8 mouse cellular contexts compared by ENCODE assay signal in the genomic region with DNA sequence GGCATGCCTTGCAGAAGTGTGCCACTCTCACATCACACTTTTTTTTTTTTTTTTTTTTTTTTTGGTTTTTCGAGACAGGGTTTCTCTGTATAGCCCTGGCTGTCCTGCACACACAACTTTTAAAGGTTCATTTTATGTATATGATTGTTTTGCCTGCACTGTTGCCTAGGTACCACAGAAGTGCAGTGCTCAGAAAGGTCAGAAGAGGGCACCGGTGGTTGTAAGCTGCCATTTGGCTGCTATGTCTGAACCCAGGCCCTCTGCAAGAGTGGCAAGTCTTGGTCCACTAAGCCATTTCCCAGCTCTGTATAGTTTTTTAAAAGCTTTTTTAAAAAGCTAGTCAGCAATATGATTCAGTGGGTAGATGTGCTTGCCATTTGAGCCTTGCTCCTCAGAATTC. TPM values are rescaled to one million over a fixed set of nuclear protein-coding genes. Genes with fewer than 3 reads are reported as not detected.
DNase-seq lines count a peak whose midpoint lies in the region; TF ChIP-seq lines count a peak whose summit lies in the region.

No protein-coding gene starts in this region.

- H3K27ac ChIP-seq in bone marrow, adult 2 months (ENCODE audit: control insufficient read depth, insufficient read depth, low read depth, low read length, poor library complexity): no peak overlapping the region

- H3K4me3 ChIP-seq in bone marrow, adult 2 months (replicated peaks; ENCODE audit: control insufficient read depth, low read depth, low read length): no peak overlapping the region

- peak; percentile 63 for DNase-seq in embryo, embryonic 10 days (ENCODE audit: low spot score)
- no peak for DNase-seq in embryo, embryonic 9.5 days (ENCODE audit: extremely low spot score)
- peak; percentile 68 for DNase-seq in 416B (ENCODE audit: low read depth)
- DNase-seq in lung, postnatal 14 days: peak; percentile 10
- no peak for DNase-seq in urinary bladder, postnatal 25 days (ENCODE audit: low spot score)
- no peak for DNase-seq in gastrocnemius, postnatal 10 days
- DNase-seq in gastrocnemius, adult 18-20 months (ENCODE audit: low spot score): no peak

- 26% methylated on average over 2 of the region's 2 CpGs for WGBS in bone marrow, adult 2 months

- H3K4me1 ChIP-seq in bone marrow, adult 2 months (ENCODE audit: control insufficient read depth, insufficient read depth, low read length): no peaks in the 10 kb centered on the region

- no peak for TF ChIP-seq POLR2A in bone marrow, adult 2 months (IDR thresholded peaks at IDR 0.05; ENCODE audit: borderline replicate concordance, control insufficient read depth, low read depth, low read length)

- peak; percentile 51; the same call in 1 of the 2 replicates for TF ChIP-seq CTCF in bone marrow, adult 2 months (IDR thresholded peaks at IDR 0.05; ENCODE audit: control insufficient read depth, insufficient read depth, low read length)

RNA-seq across cellular contexts. Expression of a gene that starts 5.6 kb away (rescaled TPM):
- 4.8 and 5.0 TPM in 2 replicates for polyA plus RNA-seq in bone marrow, adult 2 months (2011; ENCODE audit: insufficient read depth, insufficient read length, low replicate concordance, missing spikeins)
- total RNA-seq in gastrocnemius, postnatal 10 days (2021): 1 to 10 TPM; 4.5 to 5.6 TPM
- 1 to 10 TPM; 5.3 to 5.6 TPM for total RNA-seq in gastrocnemius, adult 18-20 months (2021)

RNA-seq across cellular contexts. Expression of a gene that starts 5.7 kb away (rescaled TPM):
- polyA plus RNA-seq in bone marrow, adult 2 months (2011; ENCODE audit: insufficient read depth, insufficient read length, low replicate concordance, missing spikeins): 10.4 and 11.6 TPM in 2 replicates
- total RNA-seq in gastrocnemius, postnatal 10 days (2021): 10 to 100 TPM; 45.1 to 49.1 TPM
- 10 to 100 TPM; 45.7 to 46.6 TPM for total RNA-seq in gastrocnemius, adult 18-20 months (2021)

RNA-seq across cellular contexts. Expression of a gene that starts 17.8 kb away (rescaled TPM):
- 45.4 and 66.3 TPM in 2 replicates for polyA plus RNA-seq in bone marrow, adult 2 months (2011; ENCODE audit: insufficient read depth, insufficient read length, low replicate concordance, missing spikeins)
- 10 to 100 TPM; 52.4 to 58.3 TPM for total RNA-seq in gastrocnemius, postnatal 10 days (2021)
- total RNA-seq in gastrocnemius, adult 18-20 months (2021): 10 to 100 TPM; 38.6 to 42.1 TPM

RNA-seq across cellular contexts. Expression of a gene that starts 51.5 kb away (rescaled TPM):
- polyA plus RNA-seq in bone marrow, adult 2 months (2011; ENCODE audit: insufficient read depth, insufficient read length, low replicate concordance, missing spikeins): 29.7 and 37.6 TPM in 2 replicates
- total RNA-seq in gastrocnemius, postnatal 10 days (2021): 10 to 100 TPM; 81.0 to 95.2 TPM
- 10 to 100 TPM; 55.5 to 66.5 TPM for total RNA-seq in gastrocnemius, adult 18-20 months (2021)

Comparison
In these comparisons a context has a peak if more than half of its experiments do, and no peak if none do; other contexts are left out.
1. DNase-seq: peak in embryo, embryonic 10 days (single experiment), 416B (single experiment) and lung, postnatal 14 days (single experiment); none in embryo, embryonic 9.5 days (single experiment), urinary bladder, postnatal 25 days (single experiment), gastrocnemius, postnatal 10 days (single experiment) and gastrocnemius, adult 18-20 months (single experiment).